Mouse (Mus musculus) hindbrain, embryonic 14.5 days (tissue): ENCODE measurements at regions not wholly inside any gene's neighbourhood (a gene's known extent, or its start where the extent isn't known, plus 50 kb on each side); places are given as distances from the start of the nearest gene placed in this dataset.
A peak's percentile ranks its signal among the peaks of the same experiment; 100 is the strongest.

ENCODE experiments used
- ATAC-seq: fragments of 200-750 bp; cut with Nextera tagmentation; 2 replicates; pipeline ENCODE4 v1.8.0; 2017; ENCODE audit warnings: moderate number of reproducible peaks, mild to moderate bottlenecking, moderate TSS enrichment, moderate library complexity; ENCODE audit not compliant: low FRiP score
- DNase-seq: peaks from one replicate; pipeline ENCODE4 v3.0.0-alpha.2; 2015; ENCODE audit warnings: low spot score
- H3K27ac ChIP-seq: fragments of 300-500 bp; sonication (generic); 2 replicates; pipeline ENCODE4 v1.5.1; 2014; ENCODE audit warnings: mild to moderate bottlenecking, moderate library complexity
- H3K27me3 ChIP-seq: fragments of 300-500 bp; sonication (generic); 2 replicates; pipeline ENCODE4 v1.6.1; 2014; ENCODE audit warnings: mild to moderate bottlenecking, low read length, mixed read lengths; ENCODE audit not compliant: control insufficient read depth, insufficient read depth
- H3K36me3 ChIP-seq: fragments of 300-500 bp; sonication (generic); replicated peaks from 2 replicates; pipeline ENCODE4 v1.6.1; 2014; ENCODE audit not compliant: control insufficient read depth, insufficient read depth
- H3K4me1 ChIP-seq: fragments of 300-500 bp; sonication (generic); replicated peaks from 2 replicates; pipeline ENCODE4 v1.6.1; 2014; ENCODE audit warnings: antibody characterized with exemption, low read length, mixed read lengths; ENCODE audit not compliant: control insufficient read depth, insufficient read depth
- H3K4me2 ChIP-seq: fragments of 300-500 bp; sonication (generic); replicated peaks from 2 replicates; pipeline ENCODE4 v1.6.1; 2014; ENCODE audit warnings: mild to moderate bottlenecking, moderate library complexity
- H3K4me3 ChIP-seq: fragments of 300-500 bp; sonication (generic); replicated peaks from 2 replicates; pipeline ENCODE4 v1.5.1; 2014; ENCODE audit warnings: mild to moderate bottlenecking, low read length
- H3K9ac ChIP-seq: fragments of 300-500 bp; sonication (generic); 2 replicates; pipeline ENCODE4 v1.6.1; 2014
- H3K9me3 ChIP-seq: fragments of 300-500 bp; sonication (generic); 2 replicates; pipeline ENCODE4 v1.6.1; 2016; ENCODE audit warnings: low read length; ENCODE audit not compliant: control insufficient read depth
- WGBS: fragments of 180-500 bp; shearing (Covaris S2); extraction: QIAGEN DNeasy Blood & Tissue Kit; methylation state at CpG from one replicate; pipeline ENCODE4 v1.1.7; 2014; 5-methylcytosine and 5-hydroxymethylcytosine counted together

- peak; percentile 26 for DNase-seq
- no peak overlapping the region for H3K4me3 ChIP-seq
- H3K27ac ChIP-seq, result peak overlapping the region; percentile 89
- H3K27me3 ChIP-seq, result no peaks in the 10 kb centered on the region; the same call in 1 of the 2 replicates
- peak overlapping the region; percentile 39; the same call in 1 of the 2 replicates for H3K9ac ChIP-seq
- H3K36me3 ChIP-seq, result no peaks in the 10 kb centered on the region
- no peaks in the 10 kb centered on the region for H3K9me3 ChIP-seq
- WGBS, result 27% methylated on average over 19 of the region's 19 CpGs
- peak; percentile 81 for ATAC-seq
- H3K4me2 ChIP-seq, result peak overlapping the region; percentile 42
- H3K4me1 ChIP-seq, result peaks cover 31% of the 10 kb centered on the region; the same call in 1 of the 2 replicates
Measured at GRCm38 (mm10) chrX:11493526-11494245, 166.1 kb downstream of the H2al1j start.

GRCm38 (mm10) chrX:11494246-11494630, 166.6 kb downstream of the H2al1j start:
- Histone ChIP-seq H3K4me1 (peaks cover 31% of the 10 kb centered on the region; the same call in 1 of the 2 replicates), H3K4me2 (peak overlapping the region; percentile 42), H3K9ac (peak overlapping the region; percentile 49; the same call in 1 of the 2 replicates), H3K27ac (peak overlapping the region; percentile 89), H3K27me3 (no peaks in the 10 kb centered on the region; the same call in 1 of the 2 replicates), H3K36me3 (no peaks in the 10 kb centered on the region), H3K9me3 (no peaks in the 10 kb centered on the region), H3K4me3 (no peak overlapping the region)
- peak; percentile 76 for DNase-seq
- 20% methylated on average over 12 of the region's 12 CpGs for WGBS
- ATAC-seq, result 0 out of 2 replicates have a peak, but pooled peaks have one; percentile 32

- Histone ChIP-seq H3K4me3 (no peak overlapping the region), H3K36me3 (no peaks in the 10 kb centered on the region), H3K4me2 (no peak overlapping the region), H3K9ac (no peak overlapping the region), H3K27ac (no peak overlapping the region; the same call in 1 of the 2 replicates), H3K9me3 (no peaks in the 10 kb centered on the region), H3K4me1 (no peaks in the 10 kb centered on the region), H3K27me3 (peaks cover 20% of the 10 kb centered on the region; the same call in 1 of the 2 replicates)
- peak; percentile 31; the same call in 1 of the 2 replicates for ATAC-seq
- peak; percentile 41 for DNase-seq
- WGBS, result 24% methylated on average over 5 of the region's 5 CpGs
Measured at GRCm38 (mm10) chrX:11512439-11512838, 184.8 kb downstream of the H2al1j start.

- H3K4me1 ChIP-seq, result no peaks in the 10 kb centered on the region
- no peaks in the 10 kb centered on the region for H3K36me3 ChIP-seq
- peaks cover 20% of the 10 kb centered on the region; the same call in 1 of the 2 replicates for H3K27me3 ChIP-seq
- no peak overlapping the region for H3K4me2 ChIP-seq
- no peak overlapping the region for H3K4me3 ChIP-seq
- ATAC-seq (no peak), DNase-seq (no peak)
- H3K9me3 ChIP-seq, result no peaks in the 10 kb centered on the region
- H3K27ac ChIP-seq, result no peak overlapping the region
- no peak overlapping the region for H3K9ac ChIP-seq
- WGBS, result 66% methylated on average over 4 of the region's 4 CpGs
Measured at GRCm38 (mm10) chrX:11512928-11513327, 185.3 kb downstream of the H2al1j start.

GRCm38 (mm10) chrX:11523791-11524190, 196.2 kb downstream of the H2al1j start:
- no peak overlapping the region for H3K4me3 ChIP-seq
- H3K9me3 ChIP-seq, result no peaks in the 10 kb centered on the region
- WGBS, result 35% methylated on average over 4 of the region's 4 CpGs
- no peak overlapping the region for H3K27ac ChIP-seq
- H3K4me2 ChIP-seq, result no peak overlapping the region
- no peaks in the 10 kb centered on the region for H3K4me1 ChIP-seq
- DNase-seq (no peak), ATAC-seq (no peak)
- H3K27me3 ChIP-seq, result 0 out of 2 replicates have a peak, but pooled peaks cover 8% of the 10 kb centered on the region
- H3K36me3 ChIP-seq, result no peaks in the 10 kb centered on the region
- no peak overlapping the region for H3K9ac ChIP-seq

GRCm38 (mm10) chrX:11525326-11525725, 197.7 kb downstream of the H2al1j start:
- Histone ChIP-seq H3K4me2 (no peak overlapping the region), H3K9me3 (no peaks in the 10 kb centered on the region)

GRCm38 (mm10) chrX:11528589-11528988, 201.0 kb downstream of the H2al1j start:
- H3K27ac ChIP-seq, result no peak overlapping the region
- no peaks in the 10 kb centered on the region for H3K4me1 ChIP-seq
- ATAC-seq (no peak), DNase-seq (no peak)
- no peak overlapping the region for H3K4me3 ChIP-seq
- no peak overlapping the region for H3K9ac ChIP-seq
- H3K27me3 ChIP-seq, result peaks cover 15% of the 10 kb centered on the region; the same call in 1 of the 2 replicates
- no peak overlapping the region for H3K4me2 ChIP-seq
- no peaks in the 10 kb centered on the region for H3K9me3 ChIP-seq
- 88% methylated on average over 5 of the region's 5 CpGs for WGBS
- H3K36me3 ChIP-seq, result no peaks in the 10 kb centered on the region

More at GRCm38 (mm10) chrX:11525326-11525725, 197.7 kb downstream of the H2al1j start:
- DNase-seq (no peak), ATAC-seq (no peak)
- Histone ChIP-seq H3K4me1 (no peaks in the 10 kb centered on the region), H3K4me3 (no peak overlapping the region), H3K27ac (no peak overlapping the region), H3K36me3 (no peaks in the 10 kb centered on the region), H3K9ac (no peak overlapping the region), H3K27me3 (0 out of 2 replicates have a peak, but pooled peaks cover 8% of the 10 kb centered on the region)
- WGBS, result 65% methylated on average over 8 of the region's 8 CpGs

GRCm38 (mm10) chrX:11529221-11529620, 201.6 kb downstream of the H2al1j start:
- Histone ChIP-seq H3K27ac (no peak overlapping the region), H3K36me3 (no peaks in the 10 kb centered on the region), H3K4me3 (no peak overlapping the region), H3K4me1 (no peaks in the 10 kb centered on the region), H3K9ac (no peak overlapping the region), H3K27me3 (peaks cover 8% of the 10 kb centered on the region; the same call in 1 of the 2 replicates), H3K9me3 (no peaks in the 10 kb centered on the region), H3K4me2 (no peak overlapping the region)
- no peak for ATAC-seq
- WGBS, result 81% methylated on average over 3 of the region's 3 CpGs
- no peak for DNase-seq

- Histone ChIP-seq H3K36me3 (no peaks in the 10 kb centered on the region), H3K4me1 (no peaks in the 10 kb centered on the region), H3K4me3 (no peak overlapping the region), H3K4me2 (no peak overlapping the region), H3K9me3 (no peaks in the 10 kb centered on the region), H3K9ac (no peak overlapping the region), H3K27me3 (peaks cover 8% of the 10 kb centered on the region; the same call in 1 of the 2 replicates), H3K27ac (no peak overlapping the region)
- 51% methylated on average over 4 of the region's 4 CpGs for WGBS
- ATAC-seq, result no peak
- no peak for DNase-seq
Measured at GRCm38 (mm10) chrX:11532817-11533216, 205.2 kb downstream of the H2al1j start.
